Mouse (Mus musculus): ENCODE results near the gene Mdga1.

The Mdga1 gene

GRCm38 (mm10) chr17:29970037-29970555 is at the start of gene Mdga1:
Mdga1 (minus strand) TSS chr17:29970087.
- DNase-seq (ENCODE audit: low read depth), result no peak

GRCm38 (mm10) chr17:30018927-30019610 is 49.2 kb upstream of the Mdga1 start:
- no peak for DNase-seq (ENCODE audit: low read depth)

GRCm38 (mm10) chr17:30014660-30015059 is 44.8 kb upstream of the Mdga1 start:
- no peak for DNase-seq (ENCODE audit: low read depth)

GRCm38 (mm10) chr17:30008392-30008791 is 38.5 kb upstream of the Mdga1 start:
- DNase-seq (ENCODE audit: low read depth), result no peak

GRCm38 (mm10) chr17:30007883-30008282 is 38.0 kb upstream of the Mdga1 start:
- DNase-seq (ENCODE audit: low read depth), result no peak

GRCm38 (mm10) chr17:30006877-30007276 is 37.0 kb upstream of the Mdga1 start:
- no peak for DNase-seq (ENCODE audit: low read depth)

GRCm38 (mm10) chr17:30005451-30005941 is 35.6 kb upstream of the Mdga1 start:
- DNase-seq (ENCODE audit: low read depth), result no peak

GRCm38 (mm10) chr17:30005103-30005443 is 35.2 kb upstream of the Mdga1 start:
- DNase-seq (ENCODE audit: low read depth), result no peak

GRCm38 (mm10) chr17:30004203-30005102 is 34.6 kb upstream of the Mdga1 start, which contains the start of gene Zfand3:
Zfand3 (plus strand) TSS chr17:30004733.
- DNase-seq (ENCODE audit: low read depth), result peak; percentile 86

GRCm38 (mm10) chr17:29998566-29999295 is 28.8 kb upstream of the Mdga1 start:
- no peak for DNase-seq (ENCODE audit: low read depth)

GRCm38 (mm10) chr17:29997726-29998125 is 27.8 kb upstream of the Mdga1 start:
- DNase-seq (ENCODE audit: low read depth), result no peak

- no peak for DNase-seq (ENCODE audit: low read depth)
Measured at GRCm38 (mm10) chr17:29995986-29996385, 26.1 kb upstream of the Mdga1 start.

- DNase-seq (ENCODE audit: low read depth), result no peak
Measured at GRCm38 (mm10) chr17:29994459-29994858, 24.6 kb upstream of the Mdga1 start.

- peak; percentile 46 for DNase-seq (ENCODE audit: low read depth)
Measured at GRCm38 (mm10) chr17:29994011-29994410, 24.1 kb upstream of the Mdga1 start.

- DNase-seq (ENCODE audit: low read depth), result no peak
Measured at GRCm38 (mm10) chr17:29993488-29993887, 23.6 kb upstream of the Mdga1 start.

- no peak for DNase-seq (ENCODE audit: low read depth)
Measured at GRCm38 (mm10) chr17:29990845-29991244, 21.0 kb upstream of the Mdga1 start.

- no peak for DNase-seq (ENCODE audit: low read depth)
Measured at GRCm38 (mm10) chr17:29990136-29990535, 20.2 kb upstream of the Mdga1 start.

- DNase-seq (ENCODE audit: low read depth), result no peak
Measured at GRCm38 (mm10) chr17:29989653-29990052, 19.8 kb upstream of the Mdga1 start.

GRCm38 (mm10) chr17:29988141-29988540 is 18.3 kb upstream of the Mdga1 start:
- no peak for DNase-seq (ENCODE audit: low read depth)

GRCm38 (mm10) chr17:29985534-29985933 is 15.6 kb upstream of the Mdga1 start:
- DNase-seq (ENCODE audit: low read depth), result peak; percentile 32

GRCm38 (mm10) chr17:29984931-29985330 is 15.0 kb upstream of the Mdga1 start:
- DNase-seq (ENCODE audit: low read depth), result no peak

- DNase-seq (ENCODE audit: low read depth), result no peak
Measured at GRCm38 (mm10) chr17:29983190-29983589, 13.3 kb upstream of the Mdga1 start.

Measured in fibroblast of lung, adult 2 months (primary cell).